Comparison of ENCODE assay signal across 8 mouse cellular contexts in genomic region chrX:94865531-94866502, GRCm38 (mm10).
DNase-seq lines count a peak whose midpoint lies in the region; ATAC-seq and TF ChIP-seq lines count a peak whose summit lies in the region.

No protein-coding gene starts in this region.

- peak overlapping the region; percentile 56 for H3K4me2 ChIP-seq in lung, postnatal 0 days (replicated peaks; ENCODE audit: low read depth, low read length)

- ATAC-seq in frontal cortex, adult (ENCODE audit: low TSS enrichment): peak; percentile 100
- peak; percentile 97 for ATAC-seq in lung, postnatal 0 days

- no peaks in the 10 kb centered on the region for H3K9me3 ChIP-seq in hindbrain, embryonic 10.5 days
- H3K9me3 ChIP-seq in lung, postnatal 0 days (ENCODE audit: low read length): no peaks in the 10 kb centered on the region

- peak; percentile 100 for TF ChIP-seq CTCF in lung, postnatal 0 days (IDR thresholded peaks at IDR 0.05)

- whole genome bisulfite sequencing in hindbrain, embryonic 10.5 days: 19% methylated on average over 17 of the region's 18 CpGs
- 15% methylated on average over 13 of the region's 18 CpGs for WGBS in lung, postnatal 0 days

- peak overlapping the region; percentile 78 for H3K27ac ChIP-seq in hindbrain, embryonic 10.5 days
- no peak overlapping the region for H3K27ac ChIP-seq in lung, postnatal 0 days (ENCODE audit: low read length)

- no peaks in the 10 kb centered on the region for H3K36me3 ChIP-seq in hindbrain, embryonic 10.5 days
- no peaks in the 10 kb centered on the region for H3K36me3 ChIP-seq in lung, postnatal 0 days (ENCODE audit: insufficient read depth, low read length)

- no peak for TF ChIP-seq EP300 in lung, postnatal 0 days (IDR thresholded peaks at IDR 0.05)

- peaks cover 3% of the 10 kb centered on the region; the same call in 1 of the 2 replicates for H3K4me1 ChIP-seq in hindbrain, embryonic 10.5 days (replicated peaks)
- H3K4me1 ChIP-seq in lung, postnatal 0 days (ENCODE audit: insufficient read depth, low read depth, low read length): no peaks in the 10 kb centered on the region

- no peaks in the 10 kb centered on the region for H3K27me3 ChIP-seq in hindbrain, embryonic 10.5 days (ENCODE audit: insufficient read depth, poor library complexity, severe bottlenecking)
- H3K27me3 ChIP-seq in lung, postnatal 0 days (replicated peaks; ENCODE audit: insufficient read depth, low read length): no peaks in the 10 kb centered on the region

- no peak overlapping the region for H3K9ac ChIP-seq in lung, postnatal 0 days (replicated peaks; ENCODE audit: low read depth)

- peak overlapping the region; percentile 50 for H3K4me3 ChIP-seq in hindbrain, embryonic 10.5 days
- H3K4me3 ChIP-seq in lung, postnatal 0 days (ENCODE audit: low read depth, low read length): peak overlapping the region; percentile 30

- DNase-seq in MN1 (ENCODE audit: low spot score): peak; percentile 79
- DNase-seq in cerebellum, adult 9-10 months: peak; percentile 84
- peak; percentile 91 for DNase-seq in hindbrain, embryonic 10.5 days (ENCODE audit: low spot score)
- peak; percentile 91 for DNase-seq in layer of hippocampus, adult 9-11 months
- peak; percentile 92 for DNase-seq in lung, postnatal 0 days (ENCODE audit: low spot score)
- DNase-seq in ovary, postnatal 36 days (ENCODE audit: low spot score): peak; percentile 88
- DNase-seq in thymus, postnatal 25 days: peak; percentile 93
